Mouse (Mus musculus): ENCODE data around the gene Dnajc11. TPM values are rescaled to one million over a fixed set of nuclear protein-coding genes. Genes with fewer than 3 reads are reported as not detected.

The Dnajc11 gene
- polyA plus RNA-seq, 1 experiment from 2014 or later: 62.4 TPM

DNA sequence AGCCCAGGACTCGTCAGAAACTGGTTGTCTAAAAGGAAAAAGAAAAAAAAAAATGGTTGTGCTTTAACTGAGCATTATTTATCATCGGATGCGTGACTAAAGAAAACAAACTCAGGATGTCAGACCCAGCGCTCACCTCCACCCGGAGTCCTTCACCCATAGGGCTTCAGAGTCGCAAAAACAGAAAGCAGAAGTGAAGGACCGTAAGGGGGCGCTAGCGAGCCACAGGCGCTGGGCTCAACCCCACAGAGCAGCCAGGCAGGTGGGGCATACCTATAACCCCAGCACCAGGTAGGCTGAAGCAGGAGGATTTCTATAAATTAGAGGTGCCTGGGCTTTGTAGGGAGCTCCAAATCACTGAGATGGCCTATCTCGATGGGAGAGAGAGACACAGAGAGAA is 32.1 kb upstream of the Dnajc11 start:
- 50% methylated on average over 11 of the region's 11 CpGs for WGBS
- Histone ChIP-seq H3K27ac (ENCODE audit: low read length) (no peak overlapping the region), H3K9ac (ENCODE audit: low read length) (no peak overlapping the region), H3K9me3 (replicated peaks; ENCODE audit: control insufficient read depth, low read length) (0 out of 2 replicates have a peak, but pooled peaks cover 4% of the 10 kb centered on the region), H3K4me2 (ENCODE audit: low read depth, low read length) (no peak overlapping the region), H3K27me3 (ENCODE audit: control insufficient read depth, insufficient read depth, low read length) (no peaks in the 10 kb centered on the region), H3K4me3 (replicated peaks; ENCODE audit: low read length) (no peak overlapping the region), H3K4me1 (ENCODE audit: control insufficient read depth, insufficient read depth, low read length) (peaks cover 5% of the 10 kb centered on the region), H3K36me3 (ENCODE audit: control insufficient read depth, insufficient read depth, low read length) (no peaks in the 10 kb centered on the region)
- ATAC-seq (ENCODE audit: insufficient read depth, low FRiP score): no peak

DNA sequence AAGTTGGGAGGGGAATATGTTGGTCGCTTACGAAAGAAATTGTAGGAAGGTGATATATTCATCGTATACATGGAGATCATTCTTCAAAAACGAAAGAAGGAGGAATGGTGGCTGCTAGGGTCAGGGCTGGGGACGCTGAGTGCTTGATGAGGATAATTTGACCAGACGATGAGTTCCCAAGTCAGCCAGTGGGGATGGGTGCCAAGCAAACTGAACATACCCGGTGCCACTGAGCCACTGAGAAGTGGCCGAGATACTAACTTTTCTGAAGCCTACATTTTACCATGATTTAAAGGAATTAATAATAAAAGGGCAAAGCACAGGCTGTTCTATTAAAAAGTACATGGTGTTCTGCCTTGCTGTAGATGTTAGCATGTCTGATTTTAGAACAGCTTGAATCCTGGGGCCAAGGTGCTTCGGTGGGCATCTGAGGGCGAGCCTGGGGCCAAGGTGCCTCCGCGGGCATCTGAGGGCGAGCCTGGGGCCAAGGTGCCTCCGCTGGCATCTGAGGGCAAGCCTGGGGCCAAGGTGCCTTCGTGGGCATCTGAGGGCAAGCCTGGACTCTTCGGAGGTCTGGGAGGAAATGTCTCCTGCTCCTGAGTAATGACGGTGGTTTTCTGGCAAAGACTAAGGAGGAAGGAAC is 31.3 kb upstream of the Dnajc11 start:
- Histone ChIP-seq H3K9ac (ENCODE audit: low read length) (no peak overlapping the region), H3K4me3 (replicated peaks; ENCODE audit: low read length) (no peak overlapping the region), H3K27me3 (ENCODE audit: control insufficient read depth, insufficient read depth, low read length) (peaks cover 1% of the 10 kb centered on the region; the same call in 1 of the 2 replicates), H3K9me3 (replicated peaks; ENCODE audit: control insufficient read depth, low read length) (0 out of 2 replicates have a peak, but pooled peaks cover 4% of the 10 kb centered on the region), H3K4me1 (ENCODE audit: control insufficient read depth, insufficient read depth, low read length) (peaks cover 5% of the 10 kb centered on the region), H3K27ac (ENCODE audit: low read length) (no peak overlapping the region), H3K4me2 (ENCODE audit: low read depth, low read length) (no peak overlapping the region), H3K36me3 (ENCODE audit: control insufficient read depth, insufficient read depth, low read length) (no peaks in the 10 kb centered on the region)
- ATAC-seq (ENCODE audit: insufficient read depth, low FRiP score): no peak
- WGBS: 76% methylated on average over 17 of the region's 17 CpGs

DNA sequence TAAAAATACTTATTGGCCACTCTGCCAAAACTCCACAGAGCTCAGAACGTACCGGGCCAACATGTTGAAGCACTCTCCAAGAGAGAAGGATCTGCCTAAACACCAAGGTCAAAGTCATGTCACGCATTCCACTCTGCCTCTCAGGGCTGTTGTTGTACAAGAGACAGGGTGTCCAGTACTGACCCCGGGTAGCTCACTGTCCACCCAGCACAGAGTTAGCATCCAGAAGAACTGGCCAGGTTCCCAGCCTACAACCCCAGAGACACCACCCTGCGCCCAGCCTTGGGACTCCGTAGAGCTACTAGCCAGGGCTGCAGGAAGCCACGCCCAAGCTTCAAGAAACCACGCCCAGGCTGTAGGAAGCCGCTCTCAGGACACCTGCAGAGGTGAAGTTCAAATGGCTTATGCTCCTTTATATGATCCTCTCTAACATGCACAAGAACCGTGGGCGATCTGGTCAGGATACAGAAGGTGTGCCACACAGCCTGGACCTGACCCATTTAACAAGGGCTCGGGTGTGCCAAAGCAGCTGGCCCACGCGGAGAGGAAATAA is 30.7 kb upstream of the Dnajc11 start:
- no peak for ATAC-seq (ENCODE audit: insufficient read depth, low FRiP score)
- H3K27me3 ChIP-seq (ENCODE audit: control insufficient read depth, insufficient read depth, low read length): peaks cover 3% of the 10 kb centered on the region; the same call in 1 of the 2 replicates
- peaks cover 5% of the 10 kb centered on the region for H3K4me1 ChIP-seq (ENCODE audit: control insufficient read depth, insufficient read depth, low read length)
- no peak overlapping the region for H3K4me2 ChIP-seq (ENCODE audit: low read depth, low read length)
- 0 out of 2 replicates have a peak, but pooled peaks cover 4% of the 10 kb centered on the region for H3K9me3 ChIP-seq (replicated peaks; ENCODE audit: control insufficient read depth, low read length)
- H3K27ac ChIP-seq (ENCODE audit: low read length): no peak overlapping the region
- H3K9ac ChIP-seq (ENCODE audit: low read length): no peak overlapping the region
- WGBS: 42% methylated on average over 14 of the region's 14 CpGs
- H3K4me3 ChIP-seq (replicated peaks; ENCODE audit: low read length): no peak overlapping the region
- H3K36me3 ChIP-seq (ENCODE audit: control insufficient read depth, insufficient read depth, low read length): no peaks in the 10 kb centered on the region

DNA sequence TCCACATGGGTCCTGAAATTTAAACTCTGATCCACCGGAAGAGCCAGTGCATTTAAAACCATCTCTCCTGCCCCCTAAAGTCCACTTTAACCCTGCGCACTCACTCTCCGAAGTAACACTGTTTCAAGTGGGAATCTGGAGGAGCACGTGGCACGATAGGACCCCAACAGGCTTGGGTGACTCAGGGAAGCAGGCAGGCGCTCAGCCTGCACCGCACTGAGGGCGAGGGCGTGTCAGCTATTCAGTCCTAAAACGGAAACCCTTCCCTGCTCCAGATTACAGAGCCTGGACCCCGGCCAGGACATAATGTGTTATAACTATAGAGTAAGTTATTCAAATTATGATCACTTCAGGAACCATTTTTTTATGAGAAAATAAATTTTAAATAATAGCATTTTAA is 29.4 kb upstream of the Dnajc11 start:
- ATAC-seq (ENCODE audit: insufficient read depth, low FRiP score): no peak
- Histone ChIP-seq H3K27ac (ENCODE audit: low read length) (no peak overlapping the region), H3K4me2 (ENCODE audit: low read depth, low read length) (no peak overlapping the region), H3K4me1 (ENCODE audit: control insufficient read depth, insufficient read depth, low read length) (peaks cover 5% of the 10 kb centered on the region), H3K27me3 (ENCODE audit: control insufficient read depth, insufficient read depth, low read length) (peaks cover 3% of the 10 kb centered on the region; the same call in 1 of the 2 replicates), H3K9ac (ENCODE audit: low read length) (no peak overlapping the region), H3K4me3 (replicated peaks; ENCODE audit: low read length) (no peak overlapping the region), H3K9me3 (replicated peaks; ENCODE audit: control insufficient read depth, low read length) (0 out of 2 replicates have a peak, but pooled peaks cover 4% of the 10 kb centered on the region), H3K36me3 (ENCODE audit: control insufficient read depth, insufficient read depth, low read length) (no peaks in the 10 kb centered on the region)
- 40% methylated on average over 11 of the region's 11 CpGs for WGBS

DNA sequence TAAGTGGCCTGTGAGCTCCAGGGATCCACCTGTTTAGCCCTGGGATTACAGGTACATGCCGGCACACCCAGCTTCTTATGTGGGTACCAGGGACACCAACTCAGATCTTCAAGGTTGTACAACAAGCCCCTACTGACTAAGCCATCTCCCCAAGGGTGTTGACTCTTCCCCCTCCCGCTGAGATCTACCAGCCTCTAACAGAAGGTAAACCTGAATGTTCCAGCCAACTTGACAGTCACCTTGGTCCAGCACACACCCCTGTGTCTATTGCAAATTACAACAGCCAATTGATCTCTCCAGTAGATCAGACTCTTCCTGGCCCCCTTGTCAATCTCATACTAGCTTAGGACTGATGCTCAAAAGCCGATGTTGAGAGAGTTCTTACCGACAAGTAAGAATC is 27.9 kb upstream of the Dnajc11 start:
- 73% methylated on average over 4 of the region's 4 CpGs for whole genome bisulfite sequencing
- no peak for ATAC-seq (ENCODE audit: insufficient read depth, low FRiP score)
- Histone ChIP-seq H3K9ac (ENCODE audit: low read length) (no peak overlapping the region), H3K4me1 (ENCODE audit: control insufficient read depth, insufficient read depth, low read length) (peaks cover 5% of the 10 kb centered on the region), H3K4me2 (ENCODE audit: low read depth, low read length) (no peak overlapping the region), H3K36me3 (ENCODE audit: control insufficient read depth, insufficient read depth, low read length) (no peaks in the 10 kb centered on the region), H3K9me3 (replicated peaks; ENCODE audit: control insufficient read depth, low read length) (no peaks in the 10 kb centered on the region), H3K27me3 (ENCODE audit: control insufficient read depth, insufficient read depth, low read length) (peaks cover 3% of the 10 kb centered on the region; the same call in 1 of the 2 replicates), H3K27ac (ENCODE audit: low read length) (no peak overlapping the region), H3K4me3 (replicated peaks; ENCODE audit: low read length) (no peak overlapping the region)

GRCm38 (mm10) chr4:151907577-151908343 is 25.7 kb upstream of the Dnajc11 start:
- Histone ChIP-seq H3K9ac (ENCODE audit: low read length) (no peak overlapping the region), H3K27ac (ENCODE audit: low read length) (no peak overlapping the region), H3K27me3 (ENCODE audit: control insufficient read depth, insufficient read depth, low read length) (peaks cover 3% of the 10 kb centered on the region; the same call in 1 of the 2 replicates), H3K9me3 (replicated peaks; ENCODE audit: control insufficient read depth, low read length) (no peaks in the 10 kb centered on the region), H3K4me3 (replicated peaks; ENCODE audit: low read length) (no peak overlapping the region), H3K4me2 (ENCODE audit: low read depth, low read length) (no peak overlapping the region), H3K36me3 (ENCODE audit: control insufficient read depth, insufficient read depth, low read length) (no peaks in the 10 kb centered on the region), H3K4me1 (ENCODE audit: control insufficient read depth, insufficient read depth, low read length) (peaks cover 3% of the 10 kb centered on the region)
- 63% methylated on average over 26 of the region's 26 CpGs for WGBS
- no peak for ATAC-seq (ENCODE audit: insufficient read depth, low FRiP score)

GRCm38 (mm10) chr4:151908809-151909208 is 24.7 kb upstream of the Dnajc11 start:
- ATAC-seq (ENCODE audit: insufficient read depth, low FRiP score): no peak
- Histone ChIP-seq H3K4me3 (replicated peaks; ENCODE audit: low read length) (no peak overlapping the region), H3K9me3 (replicated peaks; ENCODE audit: control insufficient read depth, low read length) (no peaks in the 10 kb centered on the region), H3K27me3 (ENCODE audit: control insufficient read depth, insufficient read depth, low read length) (peaks cover 3% of the 10 kb centered on the region; the same call in 1 of the 2 replicates), H3K9ac (ENCODE audit: low read length) (no peak overlapping the region), H3K27ac (ENCODE audit: low read length) (no peak overlapping the region), H3K4me2 (ENCODE audit: low read depth, low read length) (no peak overlapping the region), H3K36me3 (ENCODE audit: control insufficient read depth, insufficient read depth, low read length) (no peaks in the 10 kb centered on the region), H3K4me1 (ENCODE audit: control insufficient read depth, insufficient read depth, low read length) (no peaks in the 10 kb centered on the region)
- 70% methylated on average over 8 of the region's 8 CpGs for WGBS

- Histone ChIP-seq H3K27me3 (ENCODE audit: control insufficient read depth, insufficient read depth, low read length) (no peaks in the 10 kb centered on the region), H3K27ac (ENCODE audit: low read length) (no peak overlapping the region), H3K36me3 (ENCODE audit: control insufficient read depth, insufficient read depth, low read length) (no peaks in the 10 kb centered on the region), H3K9ac (ENCODE audit: low read length) (no peak overlapping the region), H3K9me3 (replicated peaks; ENCODE audit: control insufficient read depth, low read length) (no peaks in the 10 kb centered on the region), H3K4me1 (ENCODE audit: control insufficient read depth, insufficient read depth, low read length) (no peaks in the 10 kb centered on the region), H3K4me2 (ENCODE audit: low read depth, low read length) (no peak overlapping the region), H3K4me3 (replicated peaks; ENCODE audit: low read length) (no peak overlapping the region)
- WGBS: 90% methylated on average over 11 of the region's 11 CpGs
- no peak for ATAC-seq (ENCODE audit: insufficient read depth, low FRiP score)
These were observed 17.2 kb upstream of the Dnajc11 start for GRCm38 (mm10) chr4:151916271-151916670.
